Mouse (Mus musculus) forebrain, postnatal 0 days (tissue): ENCODE measurements around the gene Adamts3. TPM values are rescaled to one million over a fixed set of nuclear protein-coding genes. Genes with fewer than 3 reads are reported as not detected.
A peak's percentile ranks its signal among the peaks of the same experiment; 100 is the strongest.

Source experiments
- ATAC-seq: fragments of 200-750 bp; cut with Nextera tagmentation; 2 replicates; pipeline ENCODE4 v1.8.0; 2017; ENCODE audit warnings: mild to moderate bottlenecking, moderate library complexity
- DNase-seq: peaks from one replicate; pipeline ENCODE4 v3.0.0-alpha.2; 2015
- H3K27ac ChIP-seq: fragments of 300-500 bp; sonication (generic); 2 replicates; pipeline ENCODE4 v1.5.1; 2014; ENCODE audit warnings: low read depth, mild to moderate bottlenecking, antibody characterized with exemption, low read length, moderate library complexity, mixed read lengths
- H3K27me3 ChIP-seq: fragments of 300-500 bp; sonication (generic); 2 replicates; pipeline ENCODE4 v1.6.1; 2014; ENCODE audit warnings: mild to moderate bottlenecking, low read length, mixed read lengths; ENCODE audit not compliant: insufficient read depth
- H3K36me3 ChIP-seq: fragments of 300-500 bp; sonication (generic); 2 replicates; pipeline ENCODE4 v1.6.1; 2014; ENCODE audit warnings: mild to moderate bottlenecking, moderate library complexity; ENCODE audit not compliant: insufficient read depth
- H3K4me1 ChIP-seq: fragments of 300-500 bp; sonication (generic); 2 replicates; pipeline ENCODE4 v1.6.1; 2014; ENCODE audit warnings: antibody characterized with exemption; ENCODE audit not compliant: insufficient read depth
- H3K4me2 ChIP-seq: fragments of 300-500 bp; sonication (generic); 2 replicates; pipeline ENCODE4 v1.6.1; 2014; ENCODE audit warnings: low read depth, mild to moderate bottlenecking, moderate library complexity
- H3K4me3 ChIP-seq: fragments of 300-500 bp; sonication (generic); 2 replicates; pipeline ENCODE4 v1.5.1; 2014; ENCODE audit warnings: low read depth, low read length, mixed read lengths
- H3K9ac ChIP-seq: fragments of 300-500 bp; sonication (generic); 2 replicates; pipeline ENCODE4 v1.6.1; 2014; ENCODE audit warnings: mild to moderate bottlenecking
- H3K9me3 ChIP-seq: fragments of 300-500 bp; sonication (generic); 2 replicates; pipeline ENCODE4 v1.6.1; 2016; ENCODE audit warnings: low read length
- CTCF ChIP-seq: sonication (generic); IDR thresholded peaks from 2 replicates; pipeline ENCODE4 v1.5.1; 2016; ENCODE audit warnings: antibody characterized with exemption, control low read depth, low read depth
- WGBS: fragments of 180-500 bp; shearing (Covaris S2); extraction: QIAGEN DNeasy Blood & Tissue Kit; methylation state at CpG from one replicate; pipeline ENCODE4 v1.1.7; 2014; 5-methylcytosine and 5-hydroxymethylcytosine counted together
- polyA plus RNA-seq: library from polyadenylated mRNA; unstranded; fragments of >200 nt; fragmentation: Nextera tagmentation; extraction: Ambion mirVana; gene quantifications from 2 replicates; pipeline ENCODE4 v1.2.1, GENCODE M21; 2015
- total RNA-seq: library from RNA; depleted of rRNA; stranded (reverse); fragments of >200 nt; gene quantifications from 2 replicates; pipeline ENCODE4 v1.2.3, GENCODE M21; 2014

Adamts3 gene
- total and polyA plus RNA-seq, 2 experiments from 2014 or later, result 5.8 to 27.0 TPM

- no peak overlapping the region for H3K9ac ChIP-seq
- TF ChIP-seq CTCF, result peak; percentile 42
- no peaks in the 10 kb centered on the region for H3K9me3 ChIP-seq
- 23% methylated on average over 3 of the region's 3 CpGs for WGBS
- no peak overlapping the region for H3K27ac ChIP-seq
- no peak overlapping the region for H3K4me3 ChIP-seq
- no peak overlapping the region for H3K4me2 ChIP-seq
- H3K4me1 ChIP-seq, result no peaks in the 10 kb centered on the region
- no peaks in the 10 kb centered on the region for H3K27me3 ChIP-seq
- DNase-seq (peak; percentile 55), ATAC-seq (no peak)
- no peaks in the 10 kb centered on the region for H3K36me3 ChIP-seq
Observed at GRCm38 (mm10) chr5:89819531-89819930, 63.6 kb downstream of the Adamts3 start.

GRCm38 (mm10) chr5:89816610-89817009 is 66.5 kb downstream of the Adamts3 start:
- no peak for DNase-seq
- Histone ChIP-seq H3K27ac (no peak overlapping the region), H3K9ac (no peak overlapping the region), H3K27me3 (no peaks in the 10 kb centered on the region), H3K4me1 (no peaks in the 10 kb centered on the region), H3K36me3 (no peaks in the 10 kb centered on the region), H3K4me2 (no peak overlapping the region), H3K4me3 (no peak overlapping the region), H3K9me3 (no peaks in the 10 kb centered on the region)
- 85% methylated on average over 6 of the region's 6 CpGs for WGBS
- no peak for TF ChIP-seq CTCF
- ATAC-seq, result no peak

- Histone ChIP-seq H3K36me3 (no peaks in the 10 kb centered on the region), H3K27ac (no peak overlapping the region), H3K27me3 (no peaks in the 10 kb centered on the region), H3K9me3 (no peaks in the 10 kb centered on the region), H3K4me2 (no peak overlapping the region), H3K4me1 (no peaks in the 10 kb centered on the region), H3K9ac (no peak overlapping the region), H3K4me3 (no peak overlapping the region)
- DNase-seq, result no peak
- 62% methylated on average over 3 of the region's 3 CpGs for WGBS
- TF ChIP-seq CTCF, result no peak
- ATAC-seq, result peak; percentile 78
Observed at GRCm38 (mm10) chr5:89814552-89814951, 68.6 kb downstream of the Adamts3 start.

- ATAC-seq, result peak; percentile 74
- H3K27ac ChIP-seq, result no peak overlapping the region
- 68% methylated on average over 5 of the region's 5 CpGs for WGBS
Observed at GRCm38 (mm10) chr5:89800181-89800816, 82.8 kb downstream of the Adamts3 start.

GRCm38 (mm10) chr5:89793706-89794105 is 89.4 kb downstream of the Adamts3 start:
- ATAC-seq, result no peak
- Histone ChIP-seq H3K4me1 (no peaks in the 10 kb centered on the region), H3K4me2 (no peak overlapping the region), H3K4me3 (no peak overlapping the region), H3K27me3 (no peaks in the 10 kb centered on the region), H3K27ac (no peak overlapping the region), H3K9me3 (no peaks in the 10 kb centered on the region), H3K9ac (no peak overlapping the region), H3K36me3 (no peaks in the 10 kb centered on the region)
- no peak for TF ChIP-seq CTCF
- 94% methylated on average over 3 of the region's 3 CpGs for WGBS
- DNase-seq, result no peak

More at GRCm38 (mm10) chr5:89800181-89800816, 82.8 kb downstream of the Adamts3 start:
- Histone ChIP-seq H3K36me3 (no peaks in the 10 kb centered on the region), H3K4me1 (no peaks in the 10 kb centered on the region), H3K9me3 (no peaks in the 10 kb centered on the region), H3K9ac (no peak overlapping the region), H3K4me3 (no peak overlapping the region), H3K27me3 (no peaks in the 10 kb centered on the region), H3K4me2 (no peak overlapping the region)
- DNase-seq, result peak; percentile 64
- TF ChIP-seq CTCF, result no peak

GRCm38 (mm10) chr5:89784635-89785034 is 98.5 kb downstream of the Adamts3 start:
- no peaks in the 10 kb centered on the region for H3K36me3 ChIP-seq
- H3K4me2 ChIP-seq, result no peak overlapping the region
- WGBS, result 24% methylated on average over 5 of the region's 5 CpGs
- no peak overlapping the region for H3K27ac ChIP-seq
- TF ChIP-seq CTCF, result no peak
- no peaks in the 10 kb centered on the region for H3K9me3 ChIP-seq
- H3K9ac ChIP-seq, result no peak overlapping the region
- ATAC-seq (peak; percentile 81), DNase-seq (no peak)
- H3K27me3 ChIP-seq, result no peaks in the 10 kb centered on the region
- H3K4me1 ChIP-seq, result no peaks in the 10 kb centered on the region
- H3K4me3 ChIP-seq, result no peak overlapping the region

GRCm38 (mm10) chr5:89779823-89780222 is 103.3 kb downstream of the Adamts3 start:
- Histone ChIP-seq H3K9ac (no peak overlapping the region), H3K27me3 (no peaks in the 10 kb centered on the region), H3K9me3 (no peaks in the 10 kb centered on the region), H3K27ac (no peak overlapping the region), H3K4me3 (no peak overlapping the region), H3K36me3 (no peaks in the 10 kb centered on the region), H3K4me1 (no peaks in the 10 kb centered on the region), H3K4me2 (no peak overlapping the region)
- DNase-seq, result no peak
- TF ChIP-seq CTCF, result no peak
- ATAC-seq, result no peak
- WGBS, result 91% methylated on average over 2 of the region's 2 CpGs
